Mouse (Mus musculus) testis, adult 2 months (tissue): ENCODE data around the gene Tatdn3.

Source experiments
- CTCF ChIP-seq: fragments of 200-500 bp; IDR thresholded peaks from 2 replicates; pipeline ENCODE4 v1.5.1; 2012; ENCODE audit warnings: low read depth, mild to moderate bottlenecking, inconsistent platforms, low read length, moderate library complexity; ENCODE audit not compliant: control insufficient read depth, insufficient read depth, insufficient replicate concordance
- POLR2A ChIP-seq: fragments of 200-500 bp; IDR thresholded peaks from 2 replicates; pipeline ENCODE4 v1.6.1; 2012; ENCODE audit warnings: low read depth, mild to moderate bottlenecking, inconsistent platforms, low read length, moderate library complexity; ENCODE audit not compliant: control insufficient read depth

DNA sequence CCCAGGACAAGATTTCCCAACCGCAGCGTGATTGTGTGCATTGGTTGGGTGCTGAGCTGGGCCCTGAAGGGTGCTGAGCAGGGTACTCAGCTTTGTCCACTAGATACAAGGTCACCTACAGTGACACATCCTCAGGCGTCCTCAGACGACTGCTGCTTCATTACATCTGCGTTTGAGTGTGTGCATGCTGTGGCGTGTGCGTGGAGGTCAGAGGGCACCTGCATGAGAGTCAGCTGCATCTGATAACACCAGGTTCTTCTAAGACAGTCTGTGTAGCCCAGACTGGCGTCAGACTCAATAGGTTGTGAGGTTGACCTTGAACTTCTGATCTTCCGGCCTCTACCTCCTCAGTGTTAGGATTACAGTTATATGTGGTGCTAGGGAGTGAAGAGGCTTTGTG is 42.5 kb upstream of the Tatdn3 start:
- TF ChIP-seq POLR2A = no peak
- no peak for TF ChIP-seq CTCF
